In the genomic region with DNA sequence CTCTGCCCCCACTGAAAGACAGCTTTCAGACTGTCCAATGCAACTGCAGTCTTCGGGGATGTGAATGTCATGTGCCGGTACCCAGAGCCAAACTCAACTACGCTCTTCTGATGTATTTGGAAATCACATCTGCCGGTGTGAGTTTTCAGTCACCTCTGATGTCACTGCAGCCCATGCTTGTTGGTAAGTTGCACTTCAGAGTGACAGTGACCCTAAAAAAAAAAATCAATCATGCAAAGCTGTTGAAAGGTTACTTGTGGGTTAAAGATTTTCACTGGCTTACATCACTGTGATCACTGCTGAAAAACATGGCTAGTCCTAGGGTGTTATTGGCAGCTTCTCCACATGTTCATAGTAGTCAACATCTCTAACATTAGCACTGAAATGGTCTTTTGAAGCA, we compare ENCODE assay signal across 30 mouse cellular contexts. TPM values are rescaled to one million over a fixed set of nuclear protein-coding genes. Genes with fewer than 3 reads are reported as not detected.
"Had no signal": no experiment of that assay in that cellular context is flagged by ENCODE, and none has a peak within 500 bp of the region (broad histone marks: within the 10 kb centered on the region; RNA-seq: fewer than 3 reads in every experiment).

No protein-coding gene starts in this region.

- H3K27ac ChIP-seq: embryonic facial prominence, embryonic 10.5 days; embryonic facial prominence, embryonic 12.5 days; embryonic facial prominence, embryonic 13.5 days; embryonic facial prominence, embryonic 15.5 days; forebrain, embryonic 10.5 days; forebrain, embryonic 12.5 days; forebrain, embryonic 13.5 days; forebrain, embryonic 15.5 days; gastrocnemius, adult 2 months; heart, adult 2 months had no signal

- H3K4me2 ChIP-seq: embryonic facial prominence, embryonic 12.5 days; embryonic facial prominence, embryonic 13.5 days; embryonic facial prominence, embryonic 15.5 days; forebrain, embryonic 12.5 days; forebrain, embryonic 13.5 days; forebrain, embryonic 15.5 days had no signal

- H3K9ac ChIP-seq: embryonic facial prominence, embryonic 12.5 days; embryonic facial prominence, embryonic 13.5 days; embryonic facial prominence, embryonic 15.5 days; forebrain, embryonic 12.5 days; forebrain, embryonic 13.5 days; forebrain, embryonic 15.5 days; forebrain, postnatal 0 days had no signal

- H3K4me3 ChIP-seq: embryonic facial prominence, embryonic 10.5 days; embryonic facial prominence, embryonic 12.5 days; embryonic facial prominence, embryonic 13.5 days; embryonic facial prominence, embryonic 15.5 days; erythroblast, embryonic 14.5 days; forebrain, embryonic 10.5 days; forebrain, embryonic 12.5 days; forebrain, embryonic 13.5 days; forebrain, embryonic 15.5 days; gastrocnemius, adult 2 months; heart, adult 2 months had no signal

- DNase-seq: cerebellum, adult 2 months; cerebellum, adult 8-10 months; cerebellum, adult 9-10 months; cerebellum, adult 9-11 months; cerebellum, postnatal 10 days; cerebellum, postnatal 14 days; cerebellum, postnatal 25 days; cerebellum, postnatal 36 days; embryo, embryonic 11 days; forebrain, postnatal 0 days; gastrocnemius, adult 2 months; gastrocnemius, postnatal 10 days; gastrocnemius, postnatal 14 days; gastrocnemius, postnatal 25 days; gastrocnemius, postnatal 36 days; heart, adult 11 months; heart, adult 18-20 months; heart, adult 2 months had no signal

- H3K4me1 ChIP-seq: embryonic facial prominence, embryonic 10.5 days; embryonic facial prominence, embryonic 12.5 days; embryonic facial prominence, embryonic 13.5 days; embryonic facial prominence, embryonic 15.5 days; forebrain, embryonic 10.5 days; forebrain, embryonic 12.5 days; forebrain, embryonic 13.5 days; forebrain, embryonic 15.5 days had no signal

- H3K9me3 ChIP-seq: embryonic facial prominence, embryonic 10.5 days; embryonic facial prominence, embryonic 12.5 days; embryonic facial prominence, embryonic 13.5 days; embryonic facial prominence, embryonic 15.5 days; forebrain, embryonic 10.5 days; forebrain, embryonic 12.5 days; forebrain, embryonic 13.5 days; forebrain, embryonic 15.5 days had no signal

- ATAC-seq: forebrain, embryonic 13.5 days; forebrain, embryonic 14.5 days; forebrain, embryonic 15.5 days; forebrain, embryonic 16.5 days; forebrain, postnatal 0 days had no signal

- H3K36me3 ChIP-seq: embryonic facial prominence, embryonic 10.5 days; embryonic facial prominence, embryonic 12.5 days; embryonic facial prominence, embryonic 15.5 days; forebrain, embryonic 10.5 days; forebrain, embryonic 12.5 days; forebrain, embryonic 15.5 days had no signal

- H3K27me3 ChIP-seq: embryonic facial prominence, embryonic 12.5 days; embryonic facial prominence, embryonic 13.5 days; embryonic facial prominence, embryonic 15.5 days; forebrain, embryonic 12.5 days; forebrain, embryonic 13.5 days; forebrain, embryonic 15.5 days had no signal

RNA-seq across cellular contexts. Expression of a gene that starts 28.3 kb away (rescaled TPM):
- total RNA-seq: granulocyte monocyte progenitor cell, adult 5-6 weeks had no signal
- polyA plus RNA-seq: erythroblast, embryonic 14.5 days had no signal
